Mouse (Mus musculus): ENCODE results near the gene 2610301B20Rik. TPM values are rescaled to one million over a fixed set of nuclear protein-coding genes. Genes with fewer than 3 reads are reported as not detected.

The 2610301B20Rik gene
- total RNA-seq, 1 experiment from 2014 or later, result 15.4 TPM

GRCm38 (mm10) chr4:10924541-10924940, 50.2 kb downstream of the 2610301B20Rik start:
- no peak for ATAC-seq (replicated peaks in 1 of 2; ENCODE audit: insufficient read depth in 1 of 2, low FRiP score in 2 of 2, low TSS enrichment in 1 of 2, low read depth in 1 of 2, poor library complexity in 2 of 2, severe bottlenecking in 2 of 2)

- ATAC-seq (replicated peaks in 1 of 2; ENCODE audit: insufficient read depth in 1 of 2, low FRiP score in 2 of 2, low TSS enrichment in 1 of 2, low read depth in 1 of 2, poor library complexity in 2 of 2, severe bottlenecking in 2 of 2), result no peak
These were observed 52.1 kb downstream of the 2610301B20Rik start for GRCm38 (mm10) chr4:10926416-10926815.

- no peak for ATAC-seq (replicated peaks in 1 of 2; ENCODE audit: insufficient read depth in 1 of 2, low FRiP score in 2 of 2, low TSS enrichment in 1 of 2, low read depth in 1 of 2, poor library complexity in 2 of 2, severe bottlenecking in 2 of 2)
These were observed 53.9 kb downstream of the 2610301B20Rik start for GRCm38 (mm10) chr4:10928158-10928557.

- no peak for ATAC-seq (replicated peaks in 1 of 2; ENCODE audit: insufficient read depth in 1 of 2, low FRiP score in 2 of 2, low TSS enrichment in 1 of 2, low read depth in 1 of 2, poor library complexity in 2 of 2, severe bottlenecking in 2 of 2)
These were observed 55.4 kb downstream of the 2610301B20Rik start for GRCm38 (mm10) chr4:10929726-10930125.

- ATAC-seq (replicated peaks in 1 of 2; ENCODE audit: insufficient read depth in 1 of 2, low FRiP score in 2 of 2, low TSS enrichment in 1 of 2, low read depth in 1 of 2, poor library complexity in 2 of 2, severe bottlenecking in 2 of 2), result no peak
These were observed 56.7 kb downstream of the 2610301B20Rik start for GRCm38 (mm10) chr4:10931040-10931439.

- ATAC-seq (replicated peaks in 1 of 2; ENCODE audit: insufficient read depth in 1 of 2, low FRiP score in 2 of 2, low TSS enrichment in 1 of 2, low read depth in 1 of 2, poor library complexity in 2 of 2, severe bottlenecking in 2 of 2), result no peak
These were observed 57.9 kb downstream of the 2610301B20Rik start for GRCm38 (mm10) chr4:10932091-10932745.

- no peak for ATAC-seq (replicated peaks in 1 of 2; ENCODE audit: insufficient read depth in 1 of 2, low FRiP score in 2 of 2, low TSS enrichment in 1 of 2, low read depth in 1 of 2, poor library complexity in 2 of 2, severe bottlenecking in 2 of 2)
These were observed 58.5 kb downstream of the 2610301B20Rik start for GRCm38 (mm10) chr4:10932782-10933181.

- ATAC-seq (replicated peaks in 1 of 2; ENCODE audit: insufficient read depth in 1 of 2, low FRiP score in 2 of 2, low TSS enrichment in 1 of 2, low read depth in 1 of 2, poor library complexity in 2 of 2, severe bottlenecking in 2 of 2), result no peak
These were observed 62.5 kb downstream of the 2610301B20Rik start for GRCm38 (mm10) chr4:10936766-10937165.

All from hematopoietic stem cell, adult 5-6 weeks (primary cell).